Mouse (Mus musculus) kidney, postnatal 0 days (tissue): ENCODE measurements around the gene Cntf. TPM values are rescaled to one million over a fixed set of nuclear protein-coding genes. Genes with fewer than 3 reads are reported as not detected.

ENCODE experiments used
- ATAC-seq: fragments of 200-750 bp; cut with Nextera tagmentation; replicated peaks from 2 replicates; pipeline ENCODE4 v1.8.0; 2017; ENCODE audit warnings: low read depth, moderate number of reproducible peaks, moderate TSS enrichment, moderate library complexity; ENCODE audit not compliant: low FRiP score
- DNase-seq: peaks from one replicate; pipeline ENCODE4 v3.0.0-alpha.2; 2016; ENCODE audit warnings: low spot score
- H3K27ac ChIP-seq: fragments of 300-500 bp; sonication (generic); 2 replicates; pipeline ENCODE4 v1.5.1; 2014; ENCODE audit warnings: mild to moderate bottlenecking
- H3K27me3 ChIP-seq: fragments of 300-500 bp; sonication (generic); 2 replicates; pipeline ENCODE4 v1.6.1; 2014; ENCODE audit warnings: low read length, mixed read lengths; ENCODE audit not compliant: insufficient read depth
- H3K36me3 ChIP-seq: fragments of 300-500 bp; sonication (generic); 2 replicates; pipeline ENCODE4 v1.6.1; 2014; ENCODE audit warnings: low read length, mixed read lengths; ENCODE audit not compliant: insufficient read depth
- H3K4me1 ChIP-seq: fragments of 300-500 bp; sonication (generic); replicated peaks from 2 replicates; pipeline ENCODE4 v1.6.1; 2014; ENCODE audit warnings: antibody characterized with exemption, low read length, mixed read lengths; ENCODE audit not compliant: insufficient read depth
- H3K4me2 ChIP-seq: fragments of 300-500 bp; sonication (generic); 2 replicates; pipeline ENCODE4 v1.6.1; 2014; ENCODE audit warnings: mild to moderate bottlenecking, low read length, moderate library complexity, mixed read lengths
- H3K4me3 ChIP-seq: fragments of 300-500 bp; sonication (generic); replicated peaks from 2 replicates; pipeline ENCODE4 v1.5.1; 2014; ENCODE audit warnings: low read depth, low read length
- H3K9ac ChIP-seq: fragments of 300-500 bp; sonication (generic); 2 replicates; pipeline ENCODE4 v1.6.1; 2014; ENCODE audit warnings: low read depth, low read length
- H3K9me3 ChIP-seq: fragments of 300-500 bp; sonication (generic); replicated peaks from 2 replicates; pipeline ENCODE4 v1.6.1; 2016; ENCODE audit warnings: low read length, inconsistent platforms, mixed read lengths
- CTCF ChIP-seq: IDR thresholded peaks from 2 replicates; pipeline ENCODE4 v1.5.1; 2016; ENCODE audit warnings: antibody characterized with exemption, low read depth, mild to moderate bottlenecking, moderate library complexity
- whole genome bisulfite sequencing: fragments of 180-500 bp; shearing (Covaris S2); extraction: QIAGEN DNeasy Blood & Tissue Kit; methylation state at CpG from one replicate; pipeline ENCODE4 v1.1.7; 2014; 5-methylcytosine and 5-hydroxymethylcytosine counted together
- polyA plus RNA-seq: library from polyadenylated mRNA; unstranded; fragments of >200 nt; fragmentation: Nextera tagmentation; extraction: Ambion mirVana; gene quantifications from 2 replicates; pipeline ENCODE4 v1.2.1, GENCODE M21; 2015

The Cntf gene
- polyA plus RNA-seq, 1 experiment from 2014 or later = 4.9 TPM

GRCm38 (mm10) chr19:12720463-12720862, 45.0 kb downstream of the Cntf start:
- no peaks in the 10 kb centered on the region for H3K27me3 ChIP-seq
- TF ChIP-seq CTCF = no peak

GRCm38 (mm10) chr19:12719189-12719588, 46.2 kb downstream of the Cntf start:
- WGBS = 51% methylated on average over 6 of the region's 6 CpGs
- Histone ChIP-seq H3K4me2 (no peak overlapping the region), H3K36me3 (no peaks in the 10 kb centered on the region), H3K9ac (no peak overlapping the region), H3K9me3 (no peaks in the 10 kb centered on the region), H3K4me1 (no peaks in the 10 kb centered on the region), H3K27me3 (no peaks in the 10 kb centered on the region), H3K4me3 (no peak overlapping the region), H3K27ac (no peak overlapping the region)
- no peak for TF ChIP-seq CTCF
- peak; percentile 52; the same call in 1 of the 2 replicates for ATAC-seq
- peak; percentile 41 for DNase-seq

More at GRCm38 (mm10) chr19:12720463-12720862, 45.0 kb downstream of the Cntf start:
- 45% methylated on average over 2 of the region's 2 CpGs for WGBS
- Histone ChIP-seq H3K36me3 (no peaks in the 10 kb centered on the region), H3K9me3 (no peaks in the 10 kb centered on the region), H3K4me3 (no peak overlapping the region), H3K9ac (no peak overlapping the region), H3K27ac (no peak overlapping the region), H3K4me2 (no peak overlapping the region), H3K4me1 (no peaks in the 10 kb centered on the region)
- DNase-seq (no peak), ATAC-seq (no peak)

Other genes starting within 250 kb of the Cntf start
- 10.7 and 14.6 TPM in 2 replicates for gene Fam111a, start 219.9 kb downstream of the Cntf start, polyA plus RNA-seq
- 0.33 and 0.46 TPM in 2 replicates for gene Gm4952, start 165.7 kb downstream of the Cntf start, polyA plus RNA-seq
- 37.0 and 41.7 TPM in 2 replicates for gene Glyat, start 132.3 kb downstream of the Cntf start, polyA plus RNA-seq
- gene Olfr1442, start 95.2 kb downstream of the Cntf start, polyA plus RNA-seq = 0.11 and 0.18 TPM in 2 replicates
- gene Olfr1443, start 87.5 kb downstream of the Cntf start, polyA plus RNA-seq = not detected in 2 replicates
- gene Keg1, start 69.8 kb downstream of the Cntf start, polyA plus RNA-seq = 138 and 140 TPM in 2 replicates
- 15.3 TPM in 2 replicates for gene Zfp91, start 30.5 kb upstream of the Cntf start, polyA plus RNA-seq
- gene Lpxn, start 30.6 kb upstream of the Cntf start, polyA plus RNA-seq = 2.2 TPM in 2 replicates
- gene Gm5244, start 81.0 kb upstream of the Cntf start, polyA plus RNA-seq = not detected in 2 replicates
- gene Olfr1444, start 91.7 kb upstream of the Cntf start, polyA plus RNA-seq = not detected in 2 replicates
- not detected in 2 replicates for gene Olfr1445, start 118.2 kb upstream of the Cntf start, polyA plus RNA-seq
- gene Olfr1446, start 127.9 kb upstream of the Cntf start, polyA plus RNA-seq = not detected in 2 replicates
- not detected in 2 replicates for gene Olfr1447, start 138.1 kb upstream of the Cntf start, polyA plus RNA-seq
- gene Olfr1448, start 158.8 kb upstream of the Cntf start, polyA plus RNA-seq = not detected in 2 replicates
- gene Olfr1449, start 165.2 kb upstream of the Cntf start, polyA plus RNA-seq = not detected in 2 replicates
- not detected in 2 replicates for gene Olfr1450, start 184.6 kb upstream of the Cntf start, polyA plus RNA-seq
- not detected in 2 replicates for gene Olfr1451, start 229.4 kb upstream of the Cntf start, polyA plus RNA-seq